Mouse (Mus musculus): Measurements from ENCODE around the gene Trafd1. TPM values are rescaled to one million over a fixed set of nuclear protein-coding genes. Genes with fewer than 3 reads are reported as not detected.
"Not testable (repeated sequence)": the region's sequence is repeated elsewhere in the genome, so short reads cannot be mapped to it uniquely, and the experiment has no call there.

Trafd1 gene
- total RNA-seq, 1 experiment from 2014 or later, result 183 TPM

DNA sequence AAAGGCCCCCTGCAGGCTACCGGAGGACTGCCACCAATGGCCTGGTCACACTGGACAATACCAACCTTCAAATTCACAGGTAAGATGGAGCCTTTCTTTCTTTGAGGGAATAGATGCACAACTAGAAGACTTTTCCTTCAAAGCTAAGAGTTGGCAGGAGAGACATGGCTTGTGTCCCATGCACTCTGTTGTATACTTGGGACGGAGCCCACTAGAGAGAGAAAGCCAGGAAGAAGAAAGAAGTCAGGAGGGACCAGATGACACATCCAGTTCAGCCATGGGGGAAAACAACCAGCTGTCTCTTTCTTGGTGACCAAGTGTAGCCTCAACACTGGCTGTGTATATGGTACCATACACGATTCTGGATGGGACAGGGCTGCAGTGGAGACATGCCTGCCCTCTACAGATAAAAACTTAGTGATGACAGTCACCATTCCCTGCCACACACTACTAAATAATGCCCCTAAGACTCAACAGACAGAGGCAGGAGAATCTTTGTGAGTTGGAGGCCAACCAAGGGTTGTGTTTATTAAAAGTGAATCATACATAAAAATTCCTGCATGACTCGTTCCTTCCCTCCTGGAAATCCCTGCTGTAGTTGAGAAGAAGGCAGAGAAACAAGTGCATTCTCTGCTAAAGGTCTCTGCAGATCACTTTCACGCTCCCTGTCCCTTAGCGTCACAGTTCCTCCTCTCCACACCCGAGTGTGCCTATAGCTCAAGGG is 45.8 kb downstream of the Trafd1 start:
- no peak for ATAC-seq (replicated peaks; ENCODE audit: insufficient number of reproducible peaks, low FRiP score, low TSS enrichment, poor library complexity, severe bottlenecking)

- ATAC-seq (replicated peaks; ENCODE audit: insufficient number of reproducible peaks, low FRiP score, low TSS enrichment, poor library complexity, severe bottlenecking), result no peak
Measured at GRCm38 (mm10) chr5:121336776-121337175, 48.7 kb downstream of the Trafd1 start.

GRCm38 (mm10) chr5:121336009-121336408 is 49.4 kb downstream of the Trafd1 start:
- ATAC-seq (replicated peaks; ENCODE audit: insufficient number of reproducible peaks, low FRiP score, low TSS enrichment, poor library complexity, severe bottlenecking), result no peak

GRCm38 (mm10) chr5:121335426-121335825 is 50.0 kb downstream of the Trafd1 start:
- no peak for ATAC-seq (replicated peaks; ENCODE audit: insufficient number of reproducible peaks, low FRiP score, low TSS enrichment, poor library complexity, severe bottlenecking)

GRCm38 (mm10) chr5:121334454-121334853 is 51.0 kb downstream of the Trafd1 start:
- no peak for ATAC-seq (replicated peaks; ENCODE audit: insufficient number of reproducible peaks, low FRiP score, low TSS enrichment, poor library complexity, severe bottlenecking)

- ATAC-seq (replicated peaks; ENCODE audit: insufficient number of reproducible peaks, low FRiP score, low TSS enrichment, poor library complexity, severe bottlenecking), result no peak
Measured at GRCm38 (mm10) chr5:121333976-121334375, 51.5 kb downstream of the Trafd1 start.

GRCm38 (mm10) chr5:121331731-121332130 is 53.7 kb downstream of the Trafd1 start:
- no peak for ATAC-seq (replicated peaks; ENCODE audit: insufficient number of reproducible peaks, low FRiP score, low TSS enrichment, poor library complexity, severe bottlenecking)

- not testable (repeated sequence) for ATAC-seq (replicated peaks; ENCODE audit: insufficient number of reproducible peaks, low FRiP score, low TSS enrichment, poor library complexity, severe bottlenecking)
Measured at GRCm38 (mm10) chr5:121330154-121330816, 55.1 kb downstream of the Trafd1 start.

GRCm38 (mm10) chr5:121329333-121330058 is 55.9 kb downstream of the Trafd1 start:
- 0 out of 2 replicates have a peak, but pooled peaks have one; percentile 20 for ATAC-seq (replicated peaks; ENCODE audit: insufficient number of reproducible peaks, low FRiP score, low TSS enrichment, poor library complexity, severe bottlenecking)

- ATAC-seq (replicated peaks; ENCODE audit: insufficient number of reproducible peaks, low FRiP score, low TSS enrichment, poor library complexity, severe bottlenecking), result peak; percentile 19; the same call in 1 of the 2 replicates
Measured at GRCm38 (mm10) chr5:121326079-121326805, 59.2 kb downstream of the Trafd1 start.

Other genes with a start within 250 kb of the Trafd1 start
- gene Ptpn11, start 194.2 kb downstream of the Trafd1 start, total RNA-seq (2017), result 59.8 to 88.9 TPM (median 78.3 TPM) in 3 replicates
- gene Rpl6, start 181.2 kb downstream of the Trafd1 start, total RNA-seq (2017), result 599 to 801 TPM (median 613 TPM) in 3 replicates
- 9.9 to 34.1 TPM (median 19.9 TPM) in 3 replicates for gene Hectd4, start 165.4 kb downstream of the Trafd1 start, total RNA-seq (2017)
- gene Naa25, start 12.3 kb upstream of the Trafd1 start, total RNA-seq (2017), result 11.7 to 38.6 TPM (median 24.4 TPM) in 3 replicates
- gene Tmem116, start 66.3 kb upstream of the Trafd1 start, total RNA-seq (2017), result 0.53 TPM in 1 of 3 replicates, not detected in the others
- gene Erp29, start 66.9 kb upstream of the Trafd1 start, total RNA-seq (2017), result 290 to 464 TPM (median 461 TPM) in 3 replicates
- gene Adam1b, start 117.8 kb upstream of the Trafd1 start, total RNA-seq (2017), result 0.57 TPM in 1 of 3 replicates, not detected in the others
- 4.0 to 6.5 TPM (median 4.4 TPM) in 3 replicates for gene Adam1a, start 159.8 kb upstream of the Trafd1 start, total RNA-seq (2017)
- gene Gm42878, start 159.8 kb upstream of the Trafd1 start, total RNA-seq (2017), result not detected in 3 replicates
- gene Mapkapk5, start 160.3 kb upstream of the Trafd1 start, total RNA-seq (2017), result 129 to 201 TPM (median 159 TPM) in 3 replicates
- gene Aldh2, start 208.2 kb upstream of the Trafd1 start, total RNA-seq (2017), result 233 to 306 TPM (median 259 TPM) in 3 replicates
- 0.10 to 6.7 TPM (median 0.96 TPM) in 3 replicates for gene Acad12, start 233.3 kb upstream of the Trafd1 start, total RNA-seq (2017)

Data from monocyte, adult 5-6 weeks (primary cell).